In the genomic region with DNA sequence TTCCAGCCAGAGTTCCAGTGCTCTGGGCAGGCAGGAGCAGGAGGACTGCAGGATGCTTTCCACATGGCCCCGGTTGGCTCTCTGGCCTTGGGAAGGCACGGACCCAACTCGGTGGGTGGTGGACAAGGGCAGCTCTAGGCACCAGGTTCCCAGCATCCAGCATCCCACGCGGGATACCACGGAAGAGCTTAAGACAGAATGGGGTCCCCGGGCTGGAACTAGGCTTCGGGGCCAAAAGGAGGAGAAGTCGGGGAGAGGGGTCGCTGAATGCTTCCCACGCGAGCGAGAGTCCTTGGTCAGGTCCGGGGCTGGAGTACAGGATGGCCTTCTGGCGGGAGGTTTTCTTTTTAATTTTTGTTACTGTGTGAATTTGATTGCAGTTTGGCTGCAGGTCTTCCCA, we compare ENCODE assay signal across 10 mouse cellular contexts. TPM values are rescaled to one million over a fixed set of nuclear protein-coding genes. Genes with fewer than 3 reads are reported as not detected.
DNase-seq lines count a peak whose midpoint lies in the region; ATAC-seq and TF ChIP-seq lines count a peak whose summit lies in the region.
"Not testable (repeated sequence)": the region's sequence is repeated elsewhere in the genome, so short reads cannot be mapped to it uniquely, and the experiment has no call there.
"Had no signal": no experiment of that assay in that cellular context is flagged by ENCODE, and none has a peak within 500 bp of the region (broad histone marks: within the 10 kb centered on the region; RNA-seq: fewer than 3 reads in every experiment).

No protein-coding gene starts in this region.

- not testable (repeated sequence) for H3K27me3 ChIP-seq in CH12.LX (replicated peaks); forebrain, embryonic 16.5 days (replicated peaks; ENCODE audit: control insufficient read depth, insufficient read depth, low read length); hindbrain, embryonic 11.5 days (ENCODE audit: control insufficient read depth, insufficient read depth, low read length); kidney, embryonic 16.5 days (ENCODE audit: insufficient read depth, low read length); liver, embryonic 15.5 days; midbrain, postnatal 0 days (ENCODE audit: insufficient read depth, low read length); stomach, embryonic 14.5 days (ENCODE audit: control insufficient read depth, insufficient read depth, low read length)

- in situ Hi-C loops in CH12.LX (cut with MboI; ENCODE audit: low pct_ligation_motif_present, low pct_unique_long_range_greater_than_20kb, low sequenced_read_pairs): not testable (repeated sequence)

- dilution Hi-C loops in CH12.LX (cut with MboI; ENCODE audit: extremely low pct_ligation_motif_present, extremely low pct_unique_long_range_greater_than_20kb, low sequenced_read_pairs): not testable (repeated sequence)

- not testable (repeated sequence) for TF ChIP-seq POLR2A in CH12.LX (IDR thresholded peaks at IDR 0.05; ENCODE audit: low read depth, low read length); cortical plate, adult 2 months (IDR thresholded peaks at IDR 0.05; ENCODE audit: extremely low read depth, insufficient read depth, low read length)

- H3K4me2 ChIP-seq in CH12.LX (ENCODE audit: insufficient read depth, low read depth, poor library complexity, severe bottlenecking); hindbrain, embryonic 11.5 days (replicated peaks; ENCODE audit: low read depth, low read length); stomach, embryonic 14.5 days (replicated peaks; ENCODE audit: low read depth, low read length): not testable (repeated sequence)
- H3K4me2 ChIP-seq in forebrain, embryonic 16.5 days (ENCODE audit: low read length): peak overlapping the region; percentile 37
- H3K4me2 ChIP-seq in kidney, embryonic 16.5 days (replicated peaks; ENCODE audit: low read depth, low read length): peak overlapping the region; percentile 36; the same call in 1 of the 2 replicates
- peak overlapping the region; percentile 50 for H3K4me2 ChIP-seq in liver, embryonic 15.5 days
- peak overlapping the region; percentile 22; the same call in 1 of the 2 replicates for H3K4me2 ChIP-seq in midbrain, postnatal 0 days (ENCODE audit: low read depth, low read length, poor library complexity, severe bottlenecking)

- 32% methylated on average over 13 of the region's 15 CpGs for WGBS in forebrain, embryonic 16.5 days
- WGBS in hindbrain, embryonic 11.5 days: 15% methylated on average over 11 of the region's 15 CpGs
- 12% methylated on average over 12 of the region's 15 CpGs for WGBS in kidney, embryonic 16.5 days
- 11% methylated on average over 15 of the region's 15 CpGs for WGBS in liver, embryonic 15.5 days (ENCODE audit: insufficient replicate concordance)
- WGBS in midbrain, postnatal 0 days: 34% methylated on average over 9 of the region's 15 CpGs
- 16% methylated on average over 14 of the region's 15 CpGs for WGBS in stomach, embryonic 14.5 days

- H3K9me3 ChIP-seq in CH12.LX (replicated peaks; ENCODE audit: low read length); forebrain, embryonic 16.5 days (ENCODE audit: control insufficient read depth, low read length); hindbrain, embryonic 11.5 days (ENCODE audit: control insufficient read depth, low read length); kidney, embryonic 16.5 days (ENCODE audit: low read length); liver, embryonic 15.5 days (replicated peaks); midbrain, postnatal 0 days (ENCODE audit: low read length); stomach, embryonic 14.5 days (ENCODE audit: control insufficient read depth, low read depth, low read length): not testable (repeated sequence)

- not testable (repeated sequence) for H3K4me1 ChIP-seq in CH12.LX (ENCODE audit: control insufficient read depth in 1 of 2, insufficient read depth in 2 of 2); cortical plate, adult 2 months (ENCODE audit: control insufficient read depth, insufficient read depth, low read length); forebrain, embryonic 16.5 days (replicated peaks; ENCODE audit: control insufficient read depth, insufficient read depth, low read length); hindbrain, embryonic 11.5 days (replicated peaks; ENCODE audit: control insufficient read depth, insufficient read depth, low read length); kidney, embryonic 16.5 days (ENCODE audit: insufficient read depth, low read length); liver, embryonic 15.5 days (replicated peaks); midbrain, postnatal 0 days (ENCODE audit: insufficient read depth, low read length); stomach, embryonic 14.5 days (ENCODE audit: control insufficient read depth, insufficient read depth, low read length)

- ATAC-seq in forebrain, embryonic 16.5 days; hindbrain, embryonic 11.5 days (ENCODE audit: low FRiP score); kidney, embryonic 16.5 days (ENCODE audit: low FRiP score, low TSS enrichment); liver, embryonic 15.5 days (ENCODE audit: insufficient read depth); midbrain, postnatal 0 days (ENCODE audit: low FRiP score); stomach, embryonic 14.5 days (ENCODE audit: insufficient number of reproducible peaks, insufficient read depth, low FRiP score, low read depth): not testable (repeated sequence)

- TF ChIP-seq EP300 in CH12.LX (IDR thresholded peaks at IDR 0.05; ENCODE audit: low read length): not testable (repeated sequence)

- peak overlapping the region; percentile 63; the same call in 1 of the 2 replicates for H3K9ac ChIP-seq in CH12.LX (ENCODE audit: insufficient read depth, low read depth)
- 0 out of 2 replicates have a peak overlapping the region, but pooled peaks have one; percentile 29 for H3K9ac ChIP-seq in forebrain, embryonic 16.5 days (replicated peaks; ENCODE audit: low read depth, low read length)
- not testable (repeated sequence) for H3K9ac ChIP-seq in hindbrain, embryonic 11.5 days (ENCODE audit: low read depth, low read length); liver, embryonic 15.5 days; midbrain, postnatal 0 days (replicated peaks; ENCODE audit: low read length, poor library complexity, severe bottlenecking); stomach, embryonic 14.5 days (replicated peaks; ENCODE audit: low read depth, low read length)
- peak overlapping the region; percentile 54; the same call in 1 of the 2 replicates for H3K9ac ChIP-seq in kidney, embryonic 16.5 days (replicated peaks; ENCODE audit: low read length)

- not testable (repeated sequence) for H3K79me2 ChIP-seq in CH12.LX (replicated peaks; ENCODE audit: control insufficient read depth, extremely low read depth, insufficient read depth, poor library complexity, severe bottlenecking)

- not testable (repeated sequence) for H3K27ac ChIP-seq in CH12.LX (ENCODE audit: insufficient read depth, low read depth); cortical plate, adult 2 months (ENCODE audit: insufficient read depth, low read length); forebrain, embryonic 16.5 days (ENCODE audit: low read length); hindbrain, embryonic 11.5 days (ENCODE audit: low read depth, low read length); kidney, embryonic 16.5 days (ENCODE audit: low read length); liver, embryonic 15.5 days (replicated peaks); midbrain, postnatal 0 days (ENCODE audit: low read depth, low read length); stomach, embryonic 14.5 days (ENCODE audit: low read length)

- not testable (repeated sequence) for H3K36me3 ChIP-seq in CH12.LX (replicated peaks in 1 of 2; ENCODE audit: control insufficient read depth in 1 of 2, insufficient read depth in 1 of 2, low read length in 1 of 2); forebrain, embryonic 16.5 days (ENCODE audit: control insufficient read depth, insufficient read depth); hindbrain, embryonic 11.5 days (ENCODE audit: control insufficient read depth, insufficient read depth, low read length); kidney, embryonic 16.5 days (ENCODE audit: insufficient read depth, low read length); liver, embryonic 15.5 days (replicated peaks); midbrain, postnatal 0 days (ENCODE audit: insufficient read depth, low read length); stomach, embryonic 14.5 days (ENCODE audit: control insufficient read depth, insufficient read depth, low read length)

- not testable (repeated sequence) for TF ChIP-seq CTCF in CH12.LX (conservative IDR thresholded peaks at IDR 0.05 in 1 of 2, IDR thresholded peaks at IDR 0.05 in 1 of 2; ENCODE audit: low read depth in 2 of 2, low read length in 2 of 2); cortical plate, adult 2 months (IDR thresholded peaks at IDR 0.05; ENCODE audit: extremely low read depth, insufficient read depth, low read length); midbrain, postnatal 0 days (IDR thresholded peaks at IDR 0.05)

- DNase-seq in CH12.LX (ENCODE audit: extremely low read depth); midbrain, postnatal 0 days (ENCODE audit: low spot score): not testable (repeated sequence)
- peak; percentile 0 for DNase-seq in hindbrain, embryonic 11.5 days (ENCODE audit: low spot score)

- not testable (repeated sequence) for TF ChIP-seq RAD21 in CH12.LX (IDR thresholded peaks at IDR 0.05; ENCODE audit: low read depth, low read length)

- peak overlapping the region in 2 of 3 experiments; percentile 49 to 92 for H3K4me3 ChIP-seq in CH12.LX (replicated peaks in 1 of 3; ENCODE audit: low read depth in 2 of 3, low read length in 2 of 3, poor library complexity in 1 of 3)
- H3K4me3 ChIP-seq in cortical plate, adult 2 months (ENCODE audit: insufficient read depth, low read length): peak overlapping the region; percentile 29
- H3K4me3 ChIP-seq in forebrain, embryonic 16.5 days (replicated peaks; ENCODE audit: low read length): peak overlapping the region; percentile 39
- peak overlapping the region; percentile 34 for H3K4me3 ChIP-seq in hindbrain, embryonic 11.5 days (ENCODE audit: low read depth, low read length)
- peak overlapping the region; percentile 48 for H3K4me3 ChIP-seq in kidney, embryonic 16.5 days (ENCODE audit: low read length)
- peak overlapping the region; percentile 51 for H3K4me3 ChIP-seq in liver, embryonic 15.5 days (replicated peaks)
- H3K4me3 ChIP-seq in midbrain, postnatal 0 days (ENCODE audit: low read depth, low read length): peak overlapping the region; percentile 29
- peak overlapping the region; percentile 31 for H3K4me3 ChIP-seq in stomach, embryonic 14.5 days (ENCODE audit: low read depth, low read length)

RNA-seq across cellular contexts. Expression of a gene that starts 0.4 kb away (rescaled TPM):
- total RNA-seq in CH12.LX (2012; rRNA removed) (12.9 and 17.6 TPM in 2 replicates), CH12.LX (2014; rRNA removed) (54.7 and 56.8 TPM in 2 replicates)
- polyA plus RNA-seq in CH12.LX (2012; ENCODE audit: insufficient read length, low read depth): 12.8 and 18.6 TPM in 2 replicates
- polyA plus RNA-seq in cortical plate, adult 2 months (2012; rRNA removed): 32.7 and 63.5 TPM in 2 replicates
- 8.3 and 10.1 TPM in 2 replicates for polyA plus RNA-seq in forebrain, embryonic 16.5 days (2015; fragmentation: Nextera tagmentation; extraction: Ambion mirVana)
- polyA plus RNA-seq in hindbrain, embryonic 11.5 days (2014; fragmentation: Nextera tagmentation; extraction: Ambion mirVana): 10.2 and 10.9 TPM in 2 replicates
- 12.4 and 12.8 TPM in 2 replicates for polyA plus RNA-seq in kidney, embryonic 16.5 days (2015; fragmentation: Nextera tagmentation; extraction: Ambion mirVana)
- polyA plus RNA-seq in liver, embryonic 15.5 days (2015; fragmentation: Nextera tagmentation; extraction: Ambion mirVana): 2.6 and 4.0 TPM in 2 replicates
- total RNA-seq in midbrain, postnatal 0 days (2014; rRNA removed): 9.3 and 11.5 TPM in 2 replicates
- 11.2 and 16.6 TPM in 2 replicates for polyA plus RNA-seq in midbrain, postnatal 0 days (2015; fragmentation: Nextera tagmentation; extraction: Ambion mirVana)
- 24.4 and 25.6 TPM in 2 replicates for polyA plus RNA-seq in stomach, embryonic 14.5 days (2014; fragmentation: Nextera tagmentation; extraction: Ambion mirVana)
- total RNA-seq: monocyte, adult 5-6 weeks had no signal

RNA-seq across cellular contexts. Expression of a gene that starts 32.2 kb away (rescaled TPM):
- total RNA-seq in CH12.LX (2012; rRNA removed) (not detected in 2 replicates), CH12.LX (2014; rRNA removed) (not detected in 2 replicates)
- polyA plus RNA-seq in CH12.LX (2012; ENCODE audit: insufficient read length, low read depth): not detected in 2 replicates
- polyA plus RNA-seq in cortical plate, adult 2 months (2012; rRNA removed): not detected in 2 replicates
- not detected in 2 replicates for polyA plus RNA-seq in forebrain, embryonic 16.5 days (2015; fragmentation: Nextera tagmentation; extraction: Ambion mirVana)
- not detected in 2 replicates for polyA plus RNA-seq in hindbrain, embryonic 11.5 days (2014; fragmentation: Nextera tagmentation; extraction: Ambion mirVana)
- not detected in 2 replicates for polyA plus RNA-seq in kidney, embryonic 16.5 days (2015; fragmentation: Nextera tagmentation; extraction: Ambion mirVana)
- polyA plus RNA-seq in liver, embryonic 15.5 days (2015; fragmentation: Nextera tagmentation; extraction: Ambion mirVana): not detected in 2 replicates
- total RNA-seq in midbrain, postnatal 0 days (2014; rRNA removed): not detected in 2 replicates
- polyA plus RNA-seq in midbrain, postnatal 0 days (2015; fragmentation: Nextera tagmentation; extraction: Ambion mirVana): not detected in 2 replicates
- polyA plus RNA-seq in stomach, embryonic 14.5 days (2014; fragmentation: Nextera tagmentation; extraction: Ambion mirVana): not detected in 2 replicates
- total RNA-seq: gastrocnemius, postnatal 10 days; monocyte, adult 5-6 weeks had no signal
